10 mouse cellular contexts compared by ENCODE assay signal in genomic region chr2:158555252-158555651, GRCm38 (mm10). TPM values are rescaled to one million over a fixed set of nuclear protein-coding genes. Genes with fewer than 3 reads are reported as not detected.
DNase-seq lines count a peak whose midpoint lies in the region; ATAC-seq and TF ChIP-seq lines count a peak whose summit lies in the region.
"Had no signal": no experiment of that assay in that cellular context is flagged by ENCODE, and none has a peak within 500 bp of the region (broad histone marks: within the 10 kb centered on the region; RNA-seq: fewer than 3 reads in every experiment).

No protein-coding gene starts in this region.

- no peaks in the 10 kb centered on the region for H3K9me3 ChIP-seq in forebrain, embryonic 15.5 days

- no peaks in the 10 kb centered on the region for H3K36me3 ChIP-seq in forebrain, embryonic 15.5 days

- 0 out of 2 replicates have a peak overlapping the region, but pooled peaks have one; percentile 33 for H3K4me3 ChIP-seq in forebrain, embryonic 15.5 days
- no peak overlapping the region for H3K4me3 ChIP-seq in left cerebral cortex, adult 2 months

- H3K9ac ChIP-seq in forebrain, embryonic 15.5 days (replicated peaks) = no peak overlapping the region

- 0% methylated on average over 7 of the region's 7 CpGs for WGBS in forebrain, embryonic 15.5 days

- H3K4me1 ChIP-seq in forebrain, embryonic 15.5 days = peaks cover 51% of the 10 kb centered on the region

- TF ChIP-seq CTCF in left cerebral cortex, adult 2 months (IDR thresholded peaks at IDR 0.05) = no peak

- ATAC-seq in forebrain, embryonic 15.5 days (replicated peaks) = no peak
- 0 out of 2 replicates have a peak, but pooled peaks have one; percentile 35 for ATAC-seq in megakaryocyte progenitor cell, adult 5-6 weeks (replicated peaks; ENCODE audit: poor library complexity)

- peaks cover 15% of the 10 kb centered on the region for H3K27me3 ChIP-seq in forebrain, embryonic 15.5 days

- intact Hi-C loops in left cerebral cortex, adult 2 months (cut with DNase I) = no loop called here

- H3K27ac ChIP-seq in forebrain, embryonic 15.5 days (replicated peaks) = peak overlapping the region; percentile 94
- H3K27ac ChIP-seq in left cerebral cortex, adult 2 months = no peak overlapping the region

- H3K4me2 ChIP-seq in forebrain, embryonic 15.5 days (replicated peaks) = peak overlapping the region; percentile 51

- peak; percentile 36 for DNase-seq in ovary, adult 18-20 months (ENCODE audit: low spot score)
- DNase-seq in ovary, postnatal 10 days (ENCODE audit: low spot score) = no peak
- DNase-seq in induced T-regulatory cell, adult 2 months (ENCODE audit: low read depth) = peak; percentile 35
- no peak for DNase-seq in MN1 (ENCODE audit: low spot score)
- no peak for DNase-seq in spleen, adult 12 weeks (ENCODE audit: low spot score)
- DNase-seq in left cerebral cortex, adult 2 months (ENCODE audit: extremely low spot score in 1 of 2, low spot score in 2 of 2) = no peak

RNA-seq across cellular contexts. Expression of gene Arhgap40, which starts 42.7 kb away (rescaled TPM):
- polyA plus RNA-seq in forebrain, embryonic 15.5 days (2015; fragmentation: Nextera tagmentation; extraction: Ambion mirVana) = 0.37 and 0.42 TPM in 2 replicates
- 0.17 TPM in 1 of 2 replicates, not detected in the other for total RNA-seq in megakaryocyte progenitor cell, adult 5-6 weeks (2015)
- not detected in 2 replicates for total RNA-seq in megakaryocyte progenitor cell, adult 5-6 weeks (2017)
- total RNA-seq in left cerebral cortex, adult 2 months (2021) = under 1 TPM in 1 of 2 experiments, not detected in 1; 0.52 TPM
- total RNA-seq: gastrocnemius, adult 8-10 months had no signal

RNA-seq across cellular contexts. Expression of gene Adig, which starts 52.8 kb away (rescaled TPM):
- polyA plus RNA-seq in forebrain, embryonic 15.5 days (2015; fragmentation: Nextera tagmentation; extraction: Ambion mirVana) = not detected in 2 replicates
- not detected in 2 replicates for total RNA-seq in megakaryocyte progenitor cell, adult 5-6 weeks (2015)
- not detected in 2 replicates for total RNA-seq in megakaryocyte progenitor cell, adult 5-6 weeks (2017)
- not detected for total RNA-seq in left cerebral cortex, adult 2 months (2021)
- polyA plus RNA-seq: neural tube, embryonic 14.5 days had no signal

RNA-seq across cellular contexts. Expression of gene Slc32a1, which starts 55.3 kb away (rescaled TPM):
- 7.1 and 7.4 TPM in 2 replicates for polyA plus RNA-seq in forebrain, embryonic 15.5 days (2015; fragmentation: Nextera tagmentation; extraction: Ambion mirVana)
- total RNA-seq in megakaryocyte progenitor cell, adult 5-6 weeks (2015) = 0.05 TPM in 1 of 2 replicates, not detected in the other
- 0.04 TPM in 1 of 2 replicates, not detected in the other for total RNA-seq in megakaryocyte progenitor cell, adult 5-6 weeks (2017)
- total RNA-seq in left cerebral cortex, adult 2 months (2021) = 10 to 100 TPM; 83.5 to 97.2 TPM
- total RNA-seq: gastrocnemius, adult 8-10 months had no signal

Comparison
In these comparisons a context has a peak if more than half of its experiments do, and no peak if none do; other contexts are left out.
1. DNase-seq: peak in ovary, adult 18-20 months (single experiment) and induced T-regulatory cell, adult 2 months (single experiment); none in ovary, postnatal 10 days (single experiment), MN1 (single experiment), spleen, adult 12 weeks (single experiment) and left cerebral cortex, adult 2 months (0 of 2).
2. RNA of gene Slc32a1, which starts 55.3 kb away (total RNA-seq): 83.5 to 97.2 TPM in left cerebral cortex, adult 2 months; 0.04 to 0.05 TPM in megakaryocyte progenitor cell, adult 5-6 weeks; every median in the first group is over 10 times any median in the second.